Mouse (Mus musculus) urinary bladder, adult 18-20 months (tissue): Measurements from ENCODE around the gene Fam151b.
A peak's percentile ranks its signal among the peaks of the same experiment; 100 is the strongest.

Source experiments
- DNase-seq, 2 experiments: peaks; one replicate each; pipeline ENCODE4 v3.0.0; 2022; ENCODE audit warnings: low spot score in 2 of 2, mixed read lengths in 2 of 2

Fam151b gene

GRCm38 (mm10) chr13:92483852-92484463 is at the start of gene Fam151b:
Gene Fam151b (minus strand): TSS chr13:92484015.
- DNase-seq, result peak; percentile 79 to 80

GRCm38 (mm10) chr13:92532216-92532615 is 48.4 kb upstream of the Fam151b start:
- no peak for DNase-seq

- DNase-seq, result no peak
Measured at GRCm38 (mm10) chr13:92531237-92531636, 47.4 kb upstream of the Fam151b start.

GRCm38 (mm10) chr13:92530721-92531211 is 47.0 kb upstream of the Fam151b start, which contains the start of gene Zfyve16:
Gene Zfyve16 (minus strand): TSS chr13:92530868.
- peak; percentile 93 to 97 for DNase-seq

- DNase-seq, result no peak
Measured at GRCm38 (mm10) chr13:92529828-92530720, 46.3 kb upstream of the Fam151b start.

- no peak for DNase-seq
Measured at GRCm38 (mm10) chr13:92523178-92523813, 39.5 kb upstream of the Fam151b start.

GRCm38 (mm10) chr13:92504871-92505270 is 21.1 kb upstream of the Fam151b start:
- DNase-seq, result no peak

- no peak for DNase-seq
Measured at GRCm38 (mm10) chr13:92491923-92492322, 8.1 kb upstream of the Fam151b start.

- DNase-seq, result no peak
Measured at GRCm38 (mm10) chr13:92490817-92491216, 7.0 kb upstream of the Fam151b start.

- no peak for DNase-seq
Measured at GRCm38 (mm10) chr13:92483348-92483747, 467 bp downstream of the Fam151b start.

GRCm38 (mm10) chr13:92470151-92470550 is 13.7 kb downstream of the Fam151b start:
- no peak for DNase-seq

GRCm38 (mm10) chr13:92469381-92469780 is 14.4 kb downstream of the Fam151b start:
- DNase-seq, result no peak

- no peak for DNase-seq
Measured at GRCm38 (mm10) chr13:92467891-92468290, 15.9 kb downstream of the Fam151b start.

GRCm38 (mm10) chr13:92464698-92465097 is 19.1 kb downstream of the Fam151b start:
- DNase-seq, result no peak

GRCm38 (mm10) chr13:92446872-92447271 is 36.9 kb downstream of the Fam151b start:
- no peak for DNase-seq

GRCm38 (mm10) chr13:92440286-92440685 is 43.5 kb downstream of the Fam151b start:
- no peak for DNase-seq

GRCm38 (mm10) chr13:92438656-92439055 is 45.2 kb downstream of the Fam151b start:
- no peak for DNase-seq

- DNase-seq, result no peak
Measured at GRCm38 (mm10) chr13:92427351-92427855, 56.4 kb downstream of the Fam151b start.

GRCm38 (mm10) chr13:92426294-92427051 is 57.3 kb downstream of the Fam151b start:
- peak in 1 of 2 experiments; percentile 4 for DNase-seq

- DNase-seq, result peak in 1 of 2 experiments; percentile 8
Measured at GRCm38 (mm10) chr13:92425758-92426264, 58.0 kb downstream of the Fam151b start, which contains the start of gene Ankrd34b. Gene Ankrd34b (plus strand): TSS chr13:92425896.

- no peak for DNase-seq
Measured at GRCm38 (mm10) chr13:92423711-92424110, 60.1 kb downstream of the Fam151b start.
